Mouse (Mus musculus) neural tube, embryonic 13.5 days (tissue): ENCODE measurements around the gene St8sia6. TPM values are rescaled to one million over a fixed set of nuclear protein-coding genes. Genes with fewer than 3 reads are reported as not detected.
"Not testable (repeated sequence)": the region's sequence is repeated elsewhere in the genome, so short reads cannot be mapped to it uniquely, and the experiment has no call there.

Source experiments
- ATAC-seq: fragments of 200-750 bp; cut with Nextera tagmentation; 2 replicates; pipeline ENCODE4 v1.8.0; 2017; ENCODE audit warnings: low read depth, mild to moderate bottlenecking, moderate TSS enrichment, moderate library complexity
- H3K27ac ChIP-seq: fragments of 300-500 bp; sonication (generic); replicated peaks from 2 replicates; pipeline ENCODE4 v1.5.1; 2015; ENCODE audit warnings: moderate library complexity, mild to moderate bottlenecking, inconsistent platforms
- H3K27me3 ChIP-seq: fragments of 300-500 bp; sonication (generic); 2 replicates; pipeline ENCODE4 v1.6.1; 2015; ENCODE audit warnings: mild to moderate bottlenecking, inconsistent platforms
- H3K36me3 ChIP-seq: fragments of 300-500 bp; sonication (generic); 2 replicates; pipeline ENCODE4 v1.6.1; 2015; ENCODE audit warnings: mild to moderate bottlenecking, inconsistent platforms
- H3K4me1 ChIP-seq: fragments of 300-500 bp; sonication (generic); replicated peaks from 2 replicates; pipeline ENCODE4 v1.6.1; 2015; ENCODE audit warnings: inconsistent platforms
- H3K4me2 ChIP-seq: fragments of 300-500 bp; sonication (generic); 2 replicates; pipeline ENCODE4 v1.6.1; 2015; ENCODE audit warnings: inconsistent platforms, mild to moderate bottlenecking, moderate library complexity
- H3K4me3 ChIP-seq: fragments of 300-500 bp; sonication (generic); 2 replicates; pipeline ENCODE4 v1.5.1; 2015; ENCODE audit warnings: mild to moderate bottlenecking, inconsistent platforms
- H3K9ac ChIP-seq: fragments of 300-500 bp; sonication (generic); 2 replicates; pipeline ENCODE4 v1.6.1; 2015; ENCODE audit warnings: moderate library complexity, mild to moderate bottlenecking, inconsistent platforms
- H3K9me3 ChIP-seq: fragments of 300-500 bp; sonication (generic); 2 replicates; pipeline ENCODE4 v1.6.1; 2016; ENCODE audit warnings: inconsistent platforms
- WGBS: fragments of 180-500 bp; shearing (Covaris S2); methylation state at CpG from one replicate; pipeline ENCODE4 v1.1.7; 2015; 5-methylcytosine and 5-hydroxymethylcytosine counted together
- polyA plus RNA-seq: library from polyadenylated mRNA; unstranded; fragments of >200 nt; fragmentation: Nextera tagmentation; extraction: Ambion mirVana; gene quantifications from 2 replicates; pipeline ENCODE4 v1.2.1, GENCODE M21; 2015

St8sia6 gene
- polyA plus RNA-seq, 1 experiment from 2014 or later: 0.82 TPM

GRCm38 (mm10) chr2:13697514-13697913 is 96.3 kb downstream of the St8sia6 start:
- Histone ChIP-seq H3K27me3 (no peaks in the 10 kb centered on the region), H3K9ac (no peak overlapping the region), H3K9me3 (no peaks in the 10 kb centered on the region), H3K4me1 (no peaks in the 10 kb centered on the region), H3K27ac (no peak overlapping the region), H3K4me2 (no peak overlapping the region), H3K36me3 (no peaks in the 10 kb centered on the region), H3K4me3 (no peak overlapping the region)
- ATAC-seq: no peak

- no peaks in the 10 kb centered on the region for H3K9me3 ChIP-seq
- H3K4me3 ChIP-seq: no peak overlapping the region
- ATAC-seq: no peak
- H3K27me3 ChIP-seq: no peaks in the 10 kb centered on the region
- no peak overlapping the region for H3K9ac ChIP-seq
- 67% methylated on average over 2 of the region's 2 CpGs for WGBS
- no peak overlapping the region for H3K27ac ChIP-seq
- H3K4me1 ChIP-seq: no peaks in the 10 kb centered on the region
- H3K36me3 ChIP-seq: no peaks in the 10 kb centered on the region
- no peak overlapping the region for H3K4me2 ChIP-seq
Observed at GRCm38 (mm10) chr2:13694417-13694816, 99.4 kb downstream of the St8sia6 start.

GRCm38 (mm10) chr2:13684380-13684779 is 109.5 kb downstream of the St8sia6 start:
- Histone ChIP-seq H3K27ac (no peak overlapping the region), H3K9ac (no peak overlapping the region), H3K9me3 (no peaks in the 10 kb centered on the region), H3K4me2 (no peak overlapping the region), H3K4me1 (peaks cover 3% of the 10 kb centered on the region), H3K27me3 (no peaks in the 10 kb centered on the region), H3K36me3 (no peaks in the 10 kb centered on the region), H3K4me3 (no peak overlapping the region)
- ATAC-seq: no peak
- WGBS: 85% methylated on average over 4 of the region's 4 CpGs

DNA sequence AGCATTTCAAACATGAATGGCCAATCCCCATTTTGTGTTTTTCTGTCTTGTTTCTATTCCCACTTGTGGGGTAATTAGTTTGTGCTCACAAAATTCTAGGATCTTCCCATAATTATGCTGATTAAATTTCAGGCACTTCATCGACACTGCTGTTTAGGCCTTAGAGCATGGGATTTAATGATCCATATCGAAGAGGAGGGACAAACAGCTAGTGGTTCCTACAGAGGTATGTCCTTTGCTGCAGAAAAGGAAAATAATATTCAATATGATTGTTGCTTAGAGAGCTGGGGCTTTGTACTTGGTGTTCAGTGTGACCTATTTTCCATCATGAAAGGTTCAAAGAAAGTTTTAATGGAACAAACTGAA is 110.7 kb downstream of the St8sia6 start:
- no peak overlapping the region for H3K27ac ChIP-seq
- peaks cover 3% of the 10 kb centered on the region for H3K4me1 ChIP-seq
- no peaks in the 10 kb centered on the region for H3K36me3 ChIP-seq
- H3K9me3 ChIP-seq: no peaks in the 10 kb centered on the region
- ATAC-seq: peak; percentile 50; the same call in 1 of the 2 replicates
- no peaks in the 10 kb centered on the region for H3K27me3 ChIP-seq
- no peak overlapping the region for H3K9ac ChIP-seq
- H3K4me2 ChIP-seq: no peak overlapping the region
- H3K4me3 ChIP-seq: no peak overlapping the region
- whole genome bisulfite sequencing: 67% methylated on average over 2 of the region's 2 CpGs

GRCm38 (mm10) chr2:13682488-13683204 is 111.2 kb downstream of the St8sia6 start:
- no peak overlapping the region for H3K9ac ChIP-seq
- H3K27me3 ChIP-seq: no peaks in the 10 kb centered on the region
- H3K4me1 ChIP-seq: peaks cover 3% of the 10 kb centered on the region
- no peak overlapping the region for H3K27ac ChIP-seq
- no peaks in the 10 kb centered on the region for H3K36me3 ChIP-seq
- no peak overlapping the region for H3K4me3 ChIP-seq
- peak; percentile 72; the same call in 1 of the 2 replicates for ATAC-seq
- 49% methylated on average over 4 of the region's 4 CpGs for WGBS
- H3K4me2 ChIP-seq: no peak overlapping the region
- H3K9me3 ChIP-seq: no peaks in the 10 kb centered on the region

DNA sequence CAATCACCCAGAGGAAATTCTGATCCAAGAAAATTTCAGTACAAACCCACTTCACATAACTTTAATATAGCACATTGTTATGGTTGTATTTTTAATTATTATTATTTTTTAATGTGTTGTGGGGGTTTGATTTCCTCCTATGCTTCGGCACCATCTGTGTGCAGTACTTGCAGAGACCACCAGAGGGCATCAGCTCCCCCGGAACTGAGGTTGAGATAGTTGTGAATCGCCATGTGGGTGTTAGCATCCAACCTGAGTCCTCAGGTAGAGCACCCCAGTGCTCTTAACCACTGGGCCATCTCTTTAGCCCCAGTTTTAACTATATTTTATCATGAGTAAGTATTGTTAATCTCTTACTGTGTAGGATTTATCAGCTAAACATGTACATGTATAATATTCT is 120.9 kb downstream of the St8sia6 start:
- no peaks in the 10 kb centered on the region for H3K36me3 ChIP-seq
- no peak overlapping the region for H3K9ac ChIP-seq
- no peak overlapping the region for H3K4me2 ChIP-seq
- 0 out of 2 replicates have a peak, but pooled peaks cover 5% of the 10 kb centered on the region for H3K4me1 ChIP-seq
- H3K4me3 ChIP-seq: no peak overlapping the region
- no peak overlapping the region for H3K27ac ChIP-seq
- ATAC-seq: no peak
- H3K9me3 ChIP-seq: no peaks in the 10 kb centered on the region
- 66% methylated on average over 3 of the region's 3 CpGs for WGBS
- no peaks in the 10 kb centered on the region for H3K27me3 ChIP-seq

- Histone ChIP-seq H3K4me3 (no peak overlapping the region), H3K27me3 (no peaks in the 10 kb centered on the region), H3K27ac (no peak overlapping the region), H3K36me3 (no peaks in the 10 kb centered on the region), H3K9me3 (no peaks in the 10 kb centered on the region), H3K4me1 (0 out of 2 replicates have a peak, but pooled peaks cover 5% of the 10 kb centered on the region), H3K9ac (no peak overlapping the region), H3K4me2 (no peak overlapping the region)
- no peak for ATAC-seq
- 87% methylated on average over 12 of the region's 12 CpGs for WGBS
Observed at GRCm38 (mm10) chr2:13672426-13672825, 121.4 kb downstream of the St8sia6 start.

DNA sequence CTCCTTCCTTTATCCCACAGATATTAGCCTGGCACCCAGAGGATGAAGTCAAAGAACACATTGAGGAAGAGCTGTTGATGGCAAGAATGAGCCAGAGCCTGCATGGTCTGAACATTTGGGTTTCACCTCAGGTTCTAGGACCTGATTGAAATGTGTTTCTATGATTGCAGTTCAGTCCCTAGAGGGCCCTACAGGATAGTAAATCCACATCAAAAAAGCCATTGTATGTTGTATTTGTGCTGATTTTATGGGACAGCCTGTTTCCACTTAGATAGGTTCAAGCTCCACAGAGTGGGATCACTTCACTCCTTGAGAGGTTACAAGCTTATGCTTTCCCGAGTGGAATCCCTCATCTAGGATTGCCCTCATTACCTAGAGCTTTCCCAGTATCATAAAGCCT is 159.0 kb downstream of the St8sia6 start:
- H3K4me2 ChIP-seq: no peak overlapping the region
- no peak for ATAC-seq
- no peak overlapping the region for H3K4me3 ChIP-seq
- H3K9ac ChIP-seq: no peak overlapping the region
- no peak overlapping the region for H3K27ac ChIP-seq
- H3K4me1 ChIP-seq: peaks cover 7% of the 10 kb centered on the region; the same call in 1 of the 2 replicates
- H3K27me3 ChIP-seq: no peaks in the 10 kb centered on the region
- H3K36me3 ChIP-seq: no peaks in the 10 kb centered on the region
- WGBS: 51% methylated on average over 1 of the region's 1 CpGs
- no peaks in the 10 kb centered on the region for H3K9me3 ChIP-seq

- Histone ChIP-seq H3K4me1 (peaks cover 7% of the 10 kb centered on the region; the same call in 1 of the 2 replicates), H3K9me3 (no peaks in the 10 kb centered on the region), H3K4me2 (no peak overlapping the region), H3K27me3 (no peaks in the 10 kb centered on the region), H3K4me3 (no peak overlapping the region), H3K27ac (no peak overlapping the region), H3K36me3 (no peaks in the 10 kb centered on the region), H3K9ac (no peak overlapping the region)
- ATAC-seq: peak; percentile 74
- 62% methylated on average over 7 of the region's 7 CpGs for WGBS
Observed at GRCm38 (mm10) chr2:13630136-13630832, 163.6 kb downstream of the St8sia6 start.

- ATAC-seq, H3K27ac ChIP-seq, H3K4me1 ChIP-seq, H3K9me3 ChIP-seq, H3K9ac ChIP-seq, H3K4me3 ChIP-seq, H3K4me2 ChIP-seq, H3K27me3 ChIP-seq, H3K36me3 ChIP-seq: not testable (repeated sequence)
- 67% methylated on average over 5 of the region's 5 CpGs for WGBS
Observed at GRCm38 (mm10) chr2:13603636-13604035, 190.2 kb downstream of the St8sia6 start.

- Histone ChIP-seq H3K9ac (no peak overlapping the region), H3K4me3 (no peak overlapping the region), H3K27me3 (no peaks in the 10 kb centered on the region), H3K27ac (no peak overlapping the region), H3K9me3 (no peaks in the 10 kb centered on the region), H3K4me1 (no peaks in the 10 kb centered on the region), H3K4me2 (no peak overlapping the region), H3K36me3 (no peaks in the 10 kb centered on the region)
- no peak for ATAC-seq
Observed at GRCm38 (mm10) chr2:13603093-13603492, 190.8 kb downstream of the St8sia6 start.
